Mouse (Mus musculus) cerebellum, adult (tissue): ENCODE data around the gene Pmch.

ENCODE experiments used
- ATAC-seq: cut with Nextera tagmentation; 2 replicates; pipeline ENCODE4 v1.9.2; 2017; ENCODE audit warnings: mild to moderate bottlenecking, moderate library complexity, mixed read lengths; ENCODE audit not compliant: insufficient number of reproducible peaks, low FRiP score, low TSS enrichment

The Pmch gene

GRCm38 (mm10) chr10:88090772-88091171, at the start of gene Pmch:
Gene Pmch, plus strand, starts transcription at chr10:88091072.
- ATAC-seq: no peak

GRCm38 (mm10) chr10:88044297-88044696, 46.6 kb upstream of the Pmch start:
- no peak for ATAC-seq

- ATAC-seq: no peak
Measured at GRCm38 (mm10) chr10:88046098-88046771, 44.6 kb upstream of the Pmch start.

- ATAC-seq: no peak
Measured at GRCm38 (mm10) chr10:88054233-88054985, 36.5 kb upstream of the Pmch start.

GRCm38 (mm10) chr10:88056950-88057649, 33.8 kb upstream of the Pmch start:
- no peak for ATAC-seq

- ATAC-seq: no peak
Measured at GRCm38 (mm10) chr10:88063436-88063835, 27.4 kb upstream of the Pmch start.

- ATAC-seq: no peak
Measured at GRCm38 (mm10) chr10:88064872-88065271, 26.0 kb upstream of the Pmch start.

- ATAC-seq: no peak
Measured at GRCm38 (mm10) chr10:88067377-88067776, 23.5 kb upstream of the Pmch start.

GRCm38 (mm10) chr10:88106169-88106568, 15.3 kb downstream of the Pmch start:
- ATAC-seq: no peak

GRCm38 (mm10) chr10:88113290-88113689, 22.4 kb downstream of the Pmch start:
- ATAC-seq: no peak

- ATAC-seq: no peak
Measured at GRCm38 (mm10) chr10:88119721-88120120, 28.8 kb downstream of the Pmch start.

- no peak for ATAC-seq
Measured at GRCm38 (mm10) chr10:88135630-88136029, 44.8 kb downstream of the Pmch start.
